Mouse (Mus musculus) MEL (cell line): Measurements from ENCODE around the gene Eif2b3.

Experiments used
- CTCF ChIP-seq, 3 experiments: IDR thresholded peaks in 2 of 3; conservative IDR thresholded peaks in 1 of 3; 2 replicates each; pipeline ENCODE4 v1.5.1; 2011 to 2012; ENCODE audit warnings: low read length in 3 of 3, low read depth in 2 of 3, mild to moderate bottlenecking in 2 of 3, improper control_type of control experiment in 1 of 3, inconsistent platforms in 1 of 3, mixed read lengths in 1 of 3, moderate library complexity in 1 of 3; ENCODE audit not compliant: control insufficient read depth in 1 of 3, insufficient read depth in 1 of 3, poor library complexity in 1 of 3, severe bottlenecking in 1 of 3
- ETS1 ChIP-seq: IDR thresholded peaks from 2 replicates; pipeline ENCODE4 v1.6.1; 2012; ENCODE audit warnings: low read depth, mild to moderate bottlenecking, inconsistent platforms, low read length, improper control_type of control experiment, moderate library complexity
- GABPA ChIP-seq: IDR thresholded peaks from 2 replicates; pipeline ENCODE4 v1.6.1; 2012; ENCODE audit warnings: low read depth, mild to moderate bottlenecking, inconsistent platforms, low read length, improper control_type of control experiment, moderate library complexity
- MAFK ChIP-seq: IDR thresholded peaks from 2 replicates; pipeline ENCODE4 v1.6.1; 2011; ENCODE audit warnings: low read depth, mild to moderate bottlenecking, low read length, improper control_type of control experiment, borderline replicate concordance
- MEF2A ChIP-seq: IDR thresholded peaks from 2 replicates; pipeline ENCODE4 v1.6.1; 2014; ENCODE audit warnings: low read depth, mild to moderate bottlenecking, inconsistent platforms, low read length, improper control_type of control experiment; ENCODE audit not compliant: poor library complexity, insufficient replicate concordance, severe bottlenecking; ENCODE audit errors: extremely low read depth
- NELFE ChIP-seq: IDR thresholded peaks from 2 replicates; pipeline ENCODE4 v1.6.1; 2011; ENCODE audit warnings: low read depth, low read length, improper control_type of control experiment
- POLR2A ChIP-seq, 2 experiments: IDR thresholded peaks; 2 replicates each; pipeline ENCODE4 v1.6.1; 2011 to 2012; ENCODE audit warnings: low read length in 2 of 2, mild to moderate bottlenecking in 2 of 2, control low read depth in 1 of 2, improper control_type of control experiment in 1 of 2, low read depth in 1 of 2, moderate library complexity in 1 of 2; ENCODE audit not compliant: control insufficient read depth in 1 of 2, insufficient read depth in 1 of 2, poor library complexity in 1 of 2
- SIN3A ChIP-seq: IDR thresholded peaks from 2 replicates; pipeline ENCODE4 v1.6.1; 2012; ENCODE audit warnings: low read length, improper control_type of control experiment, inconsistent platforms
- TBP ChIP-seq: IDR thresholded peaks from 2 replicates; pipeline ENCODE4 v1.8.0; 2011; ENCODE audit warnings: low read depth, low read length, improper control_type of control experiment
- USF1 ChIP-seq: IDR thresholded peaks from 2 replicates; pipeline ENCODE4 v1.6.1; 2014; ENCODE audit warnings: low read depth, mild to moderate bottlenecking, inconsistent platforms, low read length, improper control_type of control experiment, moderate library complexity
- ZC3H11A ChIP-seq: IDR thresholded peaks from 2 replicates; pipeline ENCODE4 v1.6.1; 2012; ENCODE audit warnings: low read depth, mild to moderate bottlenecking, inconsistent platforms, low read length, improper control_type of control experiment

DNA sequence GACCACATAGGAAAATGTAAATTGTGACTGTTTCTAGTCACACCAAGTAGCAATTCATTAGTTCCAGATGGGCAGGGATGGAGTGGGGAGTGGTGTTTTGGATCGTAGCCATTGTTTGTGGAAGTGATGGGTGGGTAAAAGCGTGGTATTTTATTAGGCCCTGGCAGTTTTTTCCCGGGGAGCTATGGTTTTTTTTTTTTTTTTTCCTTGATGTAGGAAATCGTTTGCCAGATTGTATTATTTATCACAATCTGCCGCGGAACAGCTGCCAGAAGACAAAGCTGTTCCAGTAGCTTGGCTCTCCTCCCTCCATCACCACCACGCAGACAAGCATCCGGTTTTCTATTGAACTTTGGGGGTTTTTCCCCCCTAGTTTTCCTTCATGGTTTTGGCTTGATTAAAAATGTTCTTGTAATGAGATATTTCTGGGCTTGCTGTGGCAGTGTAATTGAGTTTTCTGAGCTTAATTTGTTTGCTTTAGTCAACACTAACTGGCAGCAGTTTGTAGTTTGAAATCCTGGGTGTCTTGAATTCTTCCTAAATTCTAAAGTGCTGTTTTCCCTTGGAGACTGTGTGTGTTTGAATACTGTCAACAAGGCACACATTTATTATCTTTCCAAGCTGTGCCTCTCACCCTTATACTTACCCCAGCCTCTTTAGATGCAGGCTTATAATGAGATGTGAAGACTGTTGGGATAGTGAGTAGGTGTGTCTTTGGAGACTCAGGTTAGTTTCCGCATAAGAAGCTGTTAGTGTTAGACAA lies 20.9 kb downstream of the Eif2b3 start:
- TF ChIP-seq CTCF (IDR thresholded peaks at IDR 0.05 in 2 of 3, conservative IDR thresholded peaks at IDR 0.05 in 1 of 3; ENCODE audit: control insufficient read depth in 1 of 3, insufficient read depth in 1 of 3, low read depth in 2 of 3, low read length in 3 of 3, poor library complexity in 1 of 3, severe bottlenecking in 1 of 3), result no peak
- no peak for TF ChIP-seq POLR2A (IDR thresholded peaks at IDR 0.05; ENCODE audit: control insufficient read depth in 1 of 2, insufficient read depth in 1 of 2, low read depth in 1 of 2, low read length in 2 of 2, poor library complexity in 1 of 2)
- no peak for TF ChIP-seq ETS1
- no peak for TF ChIP-seq ZC3H11A
- TF ChIP-seq NELFE, result no peak
- TF ChIP-seq USF1, result no peak
- no peak for TF ChIP-seq TBP
- no peak for TF ChIP-seq MEF2A
- TF ChIP-seq SIN3A, result no peak
- no peak for TF ChIP-seq GABPA
- no peak for TF ChIP-seq MAFK
